Mouse (Mus musculus) frontal cortex, adult (tissue): ENCODE measurements at regions not wholly inside any gene's neighbourhood (a gene's known extent, or its start where the extent isn't known, plus 50 kb on each side); places are given as distances from the start of the nearest gene placed in this dataset.
A peak's percentile ranks its signal among the peaks of the same experiment; 100 is the strongest.

Experiments used
- ATAC-seq: cut with Nextera tagmentation; 2 replicates; pipeline ENCODE4 v1.9.2; 2017; ENCODE audit warnings: mild to moderate bottlenecking, moderate library complexity, mixed read lengths; ENCODE audit not compliant: low TSS enrichment

DNA sequence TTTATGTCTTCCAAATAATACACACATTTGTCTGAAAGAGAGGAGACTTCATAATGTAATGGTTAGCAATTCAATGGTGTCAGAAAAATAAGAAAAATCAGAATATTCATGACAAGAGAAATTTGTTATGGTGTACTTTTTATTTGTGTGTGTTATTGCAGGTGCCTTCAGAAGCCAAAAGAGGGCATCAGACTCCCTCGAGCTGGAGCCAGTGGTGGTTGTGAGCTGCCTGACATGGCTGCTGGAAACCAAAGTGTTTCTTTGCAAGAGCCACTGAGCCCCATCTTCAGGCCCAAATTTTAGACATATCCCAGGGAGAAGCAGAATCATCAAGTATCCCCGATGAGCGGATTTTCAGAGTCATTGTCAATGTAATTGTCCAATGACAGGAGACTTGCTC is 81.9 kb downstream of the Tm2d3 start:
- no peak for ATAC-seq

DNA sequence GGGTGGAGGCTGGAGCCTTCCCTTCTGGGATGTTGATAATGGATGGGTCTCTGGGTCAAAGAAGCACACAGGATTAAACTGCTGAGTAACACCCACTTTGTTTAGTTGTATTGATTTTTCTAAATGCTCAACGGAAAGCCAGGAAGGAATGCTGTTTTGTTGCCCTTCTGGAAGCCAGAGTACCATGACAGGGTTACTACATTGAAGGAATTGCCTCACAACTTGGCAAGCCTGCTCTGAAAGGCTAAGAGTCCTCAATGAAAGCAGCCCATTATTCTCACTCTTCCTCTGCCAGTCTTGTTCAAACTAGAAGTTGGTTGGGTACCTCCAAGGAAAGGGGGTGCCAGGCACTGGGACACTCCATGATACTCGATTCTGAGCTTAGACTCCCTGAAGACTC is 83.0 kb downstream of the Tm2d3 start:
- ATAC-seq = no peak

DNA sequence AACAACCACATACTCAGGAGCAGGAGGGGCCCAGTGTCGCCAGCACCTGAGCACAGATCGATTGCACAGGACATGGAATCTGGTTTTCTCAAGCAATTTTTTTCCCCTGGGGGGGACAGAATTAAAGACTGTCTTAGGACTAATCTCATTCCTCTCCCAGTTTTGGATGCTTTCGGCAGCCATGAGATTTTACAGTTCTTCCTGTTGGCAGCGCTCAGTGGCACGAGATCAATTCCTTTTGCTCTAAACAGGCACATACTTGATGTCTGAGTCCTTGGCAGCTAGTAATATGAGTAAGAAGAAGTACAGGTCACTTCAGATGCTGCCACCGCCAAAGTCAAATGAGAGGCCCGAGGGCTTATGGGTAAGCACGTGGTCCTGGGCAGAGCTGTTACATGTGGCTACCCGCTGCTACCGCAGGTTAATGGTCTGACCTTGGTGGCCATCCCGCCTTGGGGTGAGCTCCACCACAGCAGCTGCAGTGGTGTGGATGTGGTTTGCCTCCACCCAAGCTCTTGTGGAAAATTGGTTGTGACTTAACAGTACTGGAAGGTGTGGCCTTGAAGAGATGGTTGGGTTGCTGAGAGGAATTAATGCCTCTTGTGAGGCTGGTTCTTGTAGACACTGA is 83.5 kb downstream of the Tm2d3 start:
- ATAC-seq = no peak

DNA sequence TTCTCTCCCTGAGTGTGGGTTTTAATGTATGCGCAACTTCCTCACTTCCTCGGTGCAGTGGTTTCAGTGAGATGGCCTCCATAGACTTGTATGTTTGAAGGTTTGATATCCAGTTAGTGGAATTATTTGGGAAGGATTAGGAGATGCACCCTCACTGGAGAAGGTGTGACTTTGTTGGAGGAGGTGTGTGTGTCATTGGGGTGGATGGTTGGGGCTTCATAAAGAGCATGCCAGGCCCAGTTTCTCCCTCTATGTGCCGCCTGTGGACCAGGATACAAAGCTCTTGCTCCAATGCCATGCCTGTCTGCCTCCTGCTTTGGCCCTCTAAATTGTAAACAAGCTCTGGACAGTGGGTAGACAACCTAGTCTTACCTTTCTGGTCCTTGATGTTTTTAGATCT is 84.0 kb downstream of the Tm2d3 start:
- no peak for ATAC-seq

DNA sequence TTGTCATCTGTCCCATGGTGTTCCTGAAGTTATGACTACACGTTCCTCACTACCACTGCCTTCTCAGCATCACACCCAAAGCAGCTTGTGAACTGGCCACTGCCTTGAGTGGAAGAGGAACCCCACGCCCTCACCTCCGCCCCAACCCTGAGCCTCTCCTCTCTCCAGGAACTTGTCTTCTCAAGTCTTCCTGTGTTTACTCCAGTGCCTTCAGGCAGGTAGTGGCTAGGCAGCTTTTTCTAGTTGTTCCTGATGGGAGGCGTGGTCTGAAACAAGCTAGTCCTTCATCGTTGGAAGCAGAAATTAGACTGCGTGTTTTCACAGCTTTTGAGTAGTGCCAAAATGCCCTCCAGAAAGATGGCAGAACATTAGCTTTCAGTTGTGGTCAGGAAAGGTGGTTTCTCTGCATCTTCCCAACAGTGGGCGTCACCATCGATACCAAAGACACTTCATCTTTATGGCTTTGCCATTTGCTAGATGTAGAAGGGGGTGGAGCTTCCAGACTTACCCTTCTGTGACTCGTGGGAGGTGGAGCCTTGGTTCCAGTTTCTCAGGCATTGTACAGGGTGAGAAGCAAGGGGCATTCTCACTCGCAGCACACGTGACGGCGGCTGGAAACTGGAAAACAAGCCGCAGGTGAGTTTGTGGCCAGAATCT is 81.7 kb upstream of the Pcsk6 start:
- ATAC-seq = no peak

DNA sequence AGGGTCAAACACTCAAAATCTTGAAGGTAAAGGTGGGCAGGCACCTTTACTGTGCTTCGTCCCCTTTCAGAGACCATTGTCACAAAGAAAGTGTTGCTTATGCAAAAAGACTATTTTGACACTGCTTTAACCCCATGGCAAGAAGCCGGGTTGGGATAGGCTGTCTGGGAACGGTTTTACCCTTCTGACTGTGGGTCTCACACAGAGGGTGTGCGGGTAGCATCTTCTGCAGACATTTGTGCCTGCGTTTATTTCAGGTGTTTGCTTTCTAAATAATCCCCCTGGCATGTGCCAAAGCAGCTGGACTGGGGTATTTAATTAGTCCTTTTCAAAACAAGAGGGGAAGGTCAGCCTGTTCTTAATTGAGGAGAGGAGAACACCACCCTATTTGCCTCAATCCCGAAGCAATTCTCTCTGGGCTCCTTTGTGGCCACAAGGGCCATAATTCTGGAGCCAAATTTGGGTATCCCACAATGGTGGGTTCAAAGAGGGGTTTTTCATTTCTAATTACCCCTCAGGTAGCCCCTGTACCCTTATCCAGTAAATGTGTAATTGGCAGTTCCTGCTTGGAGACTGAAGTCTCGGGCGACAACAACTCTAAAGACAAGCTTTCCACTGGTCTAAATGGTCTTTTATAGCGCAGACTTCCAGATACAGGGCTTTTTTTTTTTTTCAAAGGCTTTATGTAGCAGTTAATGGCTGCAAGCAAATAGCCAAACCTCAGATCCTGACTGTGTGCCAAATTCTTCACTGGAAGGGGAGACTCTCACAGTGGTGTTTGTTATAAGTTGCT is 80.8 kb upstream of the Pcsk6 start:
- ATAC-seq = no peak

DNA sequence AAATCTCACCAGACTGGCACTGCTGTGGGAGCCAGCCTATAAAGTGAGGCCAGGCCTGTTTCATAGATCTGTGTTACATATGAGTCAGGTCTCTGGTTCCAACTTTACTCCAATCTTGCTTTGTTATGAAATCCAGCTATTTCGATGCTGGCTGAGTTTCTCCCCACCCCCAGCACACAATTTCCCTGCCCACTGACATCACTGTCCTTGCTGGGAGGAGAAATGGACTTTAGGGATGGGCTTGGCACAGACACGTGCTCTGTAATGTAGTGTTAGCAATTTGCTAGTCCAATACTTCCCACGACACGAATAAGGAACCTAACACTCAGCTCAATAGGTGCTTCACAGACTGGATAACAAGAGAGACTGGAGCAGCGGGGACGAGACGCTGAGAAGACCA is 79.5 kb upstream of the Pcsk6 start:
- ATAC-seq = peak; percentile 65

DNA sequence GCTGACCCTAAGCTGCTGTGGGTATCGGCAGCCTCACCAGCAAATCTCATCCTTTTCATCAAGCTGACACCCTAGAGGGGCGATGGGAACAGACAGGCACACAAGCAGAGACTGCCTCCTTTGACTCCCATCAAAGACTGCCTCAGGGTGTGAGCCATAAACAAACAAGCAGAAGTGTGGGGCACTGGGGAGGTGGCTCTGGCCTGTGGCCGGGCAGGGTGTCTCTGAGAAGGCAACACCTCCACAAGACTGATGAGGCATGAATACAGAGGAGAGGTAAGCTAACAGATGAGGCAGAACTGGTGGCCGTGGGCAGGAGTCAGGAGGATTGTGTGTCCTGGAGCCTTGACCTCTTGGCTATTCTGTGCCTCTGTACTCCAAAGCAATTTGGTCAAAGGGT is 77.8 kb upstream of the Pcsk6 start:
- no peak for ATAC-seq

DNA sequence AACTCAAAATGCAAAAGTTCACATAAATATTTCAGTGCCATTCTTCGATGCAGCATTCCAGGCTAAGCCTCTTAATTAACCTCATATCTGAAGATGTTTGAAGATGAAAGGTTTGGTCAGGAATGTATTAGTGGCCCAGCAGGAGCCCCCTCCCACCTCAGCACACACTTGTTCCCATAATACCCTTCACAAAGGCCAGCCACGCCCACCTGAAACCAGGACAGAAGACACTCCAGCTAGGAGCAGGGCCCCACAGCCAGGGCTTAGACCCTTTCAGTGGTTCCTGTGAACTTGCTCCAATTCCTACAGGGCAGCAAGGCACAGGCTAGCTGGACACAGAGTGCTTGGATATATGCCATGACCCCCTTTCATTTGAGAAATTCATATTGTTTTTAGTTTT is 74.6 kb upstream of the Pcsk6 start:
- no peak for ATAC-seq

DNA sequence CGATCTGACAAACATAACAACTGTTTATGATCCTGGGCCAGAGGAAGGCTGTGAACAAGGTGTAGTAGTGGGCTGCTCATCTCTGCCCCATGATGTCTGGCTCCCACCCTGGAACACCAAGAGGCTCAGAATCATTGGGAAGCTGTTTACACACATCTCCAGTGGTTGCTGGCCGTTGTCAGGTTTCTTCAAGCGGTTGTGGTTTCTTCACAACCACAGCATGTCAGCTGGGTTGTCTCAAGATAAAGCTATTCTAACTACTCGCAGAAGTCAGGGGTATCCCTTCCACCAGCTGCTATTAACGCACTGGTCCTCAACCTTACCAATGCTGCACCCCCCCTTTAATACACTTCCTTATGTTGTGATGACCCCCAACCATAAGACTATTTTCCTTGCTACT is 73.7 kb upstream of the Pcsk6 start:
- ATAC-seq = no peak

DNA sequence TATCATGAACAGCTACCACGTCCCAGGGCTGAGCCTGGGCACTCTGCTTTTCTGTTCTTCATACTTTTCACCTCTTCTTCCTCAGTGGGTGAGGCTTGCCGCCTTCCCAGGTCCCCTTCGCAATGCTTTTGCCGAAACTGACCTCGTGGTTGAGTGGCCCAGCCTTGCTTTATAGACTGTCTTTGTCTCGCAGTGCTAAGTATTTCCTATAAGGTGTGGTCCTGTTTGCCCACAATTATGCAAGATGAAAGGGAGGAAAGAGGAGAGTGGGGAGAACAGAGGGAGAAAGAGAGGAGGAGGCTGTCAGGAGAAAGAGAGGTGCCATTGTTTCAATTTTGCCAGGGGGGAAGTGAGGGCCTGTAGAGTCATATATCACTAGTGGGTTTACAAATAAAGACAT is 71.3 kb upstream of the Pcsk6 start:
- ATAC-seq = no peak

DNA sequence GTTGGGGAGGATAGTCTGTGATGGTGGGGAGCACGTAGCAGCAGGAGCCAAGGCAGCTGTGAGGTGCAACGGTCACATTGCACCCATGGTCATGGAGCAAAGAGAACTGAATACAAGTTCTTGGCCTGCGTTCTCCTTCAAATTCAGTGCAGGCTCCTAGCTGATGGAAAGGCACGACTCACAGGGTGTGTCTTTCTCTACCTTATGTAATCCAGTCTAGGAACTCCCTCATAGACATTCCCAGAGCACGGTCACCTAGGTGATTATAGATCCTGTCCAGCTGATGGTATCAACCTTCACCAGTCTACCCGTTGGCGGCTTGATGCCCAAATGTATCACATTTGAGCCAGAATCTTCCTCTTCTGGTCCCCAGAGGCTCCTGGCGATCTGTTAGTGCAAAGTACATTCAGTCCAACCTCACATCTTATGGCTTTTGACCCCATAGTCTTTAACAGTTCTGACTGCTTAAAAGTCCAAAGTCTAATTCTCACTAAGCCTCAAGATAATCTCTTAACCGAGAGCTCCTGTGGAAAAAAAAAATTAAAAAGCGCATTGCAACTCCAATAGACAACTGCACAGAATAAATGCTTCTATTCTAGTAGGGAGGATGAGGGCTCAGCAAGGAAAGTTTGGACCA is 69.2 kb upstream of the Pcsk6 start:
- ATAC-seq = no peak

DNA sequence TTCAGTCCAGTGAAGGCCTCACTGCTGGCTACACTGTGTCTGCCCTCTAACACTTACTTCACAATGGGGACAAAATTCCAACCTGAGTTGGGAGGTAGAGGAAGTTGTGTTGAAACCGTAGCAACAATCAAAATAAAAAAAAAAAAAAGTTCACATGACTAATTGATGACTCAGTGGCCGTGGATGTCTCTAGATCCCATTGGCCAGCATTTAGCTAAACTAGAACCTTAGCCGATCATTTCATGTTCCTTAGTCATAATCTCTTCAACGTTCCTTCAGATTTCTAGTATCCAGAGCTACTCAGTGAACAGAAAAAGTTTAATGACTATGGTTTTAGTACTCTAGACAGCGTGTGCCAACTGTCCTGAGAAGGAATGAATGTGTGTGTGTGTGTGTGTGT is 59.2 kb upstream of the Pcsk6 start:
- no peak for ATAC-seq

DNA sequence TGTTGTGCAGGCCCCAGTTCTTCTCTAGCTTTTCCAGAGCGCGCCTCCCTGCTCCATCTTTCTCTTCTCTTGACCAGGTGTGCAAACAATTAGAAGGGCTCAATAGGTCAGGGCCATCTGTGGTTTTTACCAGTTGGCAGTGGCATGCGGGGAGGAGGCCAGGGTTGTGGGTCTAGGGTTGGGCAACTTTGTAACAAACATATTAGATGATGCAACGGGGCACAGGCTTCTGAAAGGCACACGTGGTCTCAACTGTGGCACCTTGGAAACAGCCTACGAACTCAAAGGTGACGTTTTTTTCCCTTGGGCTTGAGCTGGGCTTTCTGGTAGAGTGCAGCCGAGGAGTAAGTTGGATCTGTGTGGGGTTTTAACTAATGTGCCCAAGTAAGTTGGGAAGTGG is 58.7 kb upstream of the Pcsk6 start:
- no peak for ATAC-seq

DNA sequence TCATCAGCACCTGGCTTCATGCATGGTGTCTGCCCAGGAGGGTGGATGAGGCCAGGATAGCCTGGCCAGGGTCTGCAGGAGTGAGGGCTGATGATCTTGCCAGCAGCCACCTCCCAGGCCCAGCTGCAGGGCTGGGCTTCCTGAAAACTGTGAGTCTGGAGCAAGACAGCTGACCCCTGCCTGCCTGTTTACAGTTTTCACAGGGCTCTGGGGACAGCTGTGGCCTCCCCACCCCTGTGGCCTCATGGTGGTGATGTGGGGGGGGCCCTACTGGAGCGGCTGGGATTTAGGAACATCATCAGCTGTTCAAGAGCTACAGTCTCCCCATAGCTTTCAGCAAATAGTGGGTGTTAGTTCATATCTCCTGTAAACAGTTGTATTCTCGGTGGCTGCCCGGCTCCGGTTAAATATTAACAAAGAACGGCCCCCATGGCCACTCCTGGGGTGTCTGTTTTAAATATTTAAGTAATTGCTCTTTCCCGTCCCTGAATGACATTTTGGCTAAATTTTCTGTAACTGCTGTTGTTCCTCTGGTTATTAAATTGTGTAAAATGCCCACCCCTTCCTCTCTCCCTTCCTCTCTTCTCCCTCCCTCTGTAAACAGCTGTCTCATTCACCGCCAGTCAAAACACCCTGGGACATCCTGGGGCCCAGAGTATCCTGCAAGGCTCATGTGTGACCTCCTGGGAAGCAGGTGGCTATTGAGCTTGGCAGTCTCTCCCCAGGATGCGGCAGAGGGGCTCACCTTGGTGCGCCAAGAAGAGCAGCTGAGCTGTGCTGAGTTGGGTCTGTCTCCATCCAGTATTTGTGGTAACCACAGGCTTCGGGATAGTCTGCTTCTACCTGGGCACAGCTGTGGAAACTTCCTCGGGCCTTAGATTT is 57.9 kb upstream of the Pcsk6 start:
- no peak for ATAC-seq
